Mouse (Mus musculus) heart, adult 2 months (tissue): ENCODE measurements around the gene Tyk2.

Source experiments
- CTCF ChIP-seq: fragments of 200-600 bp; IDR thresholded peaks from 2 replicates; pipeline ENCODE4 v1.8.1; 2022; ENCODE audit warnings: antibody characterized with exemption, mild to moderate bottlenecking, moderate library complexity
- EP300 ChIP-seq: fragments of 200-500 bp; IDR thresholded peaks from 2 replicates; pipeline ENCODE4 v1.6.1; 2011; ENCODE audit warnings: low read depth, low read length, control low read depth; ENCODE audit not compliant: insufficient read depth
- POLR2A ChIP-seq: fragments of 200-500 bp; IDR thresholded peaks from 2 replicates; pipeline ENCODE4 v1.6.1; 2011; ENCODE audit warnings: mild to moderate bottlenecking, low read depth, low read length, control low read depth; ENCODE audit not compliant: insufficient read depth

- no peak for TF ChIP-seq POLR2A
- TF ChIP-seq EP300: no peak
- TF ChIP-seq CTCF: no peak
These were observed 4.8 kb downstream of the Tyk2 start for GRCm38 (mm10) chr9:21126259-21126627.
